Mouse (Mus musculus) hindlimb bud, embryonic 11.5 days (tissue): Measurements from ENCODE around the gene Klhl8.
"Not testable (repeated sequence)": the region's sequence is repeated elsewhere in the genome, so short reads cannot be mapped to it uniquely, and the experiment has no call there.

ENCODE experiments used
- DNase-seq: peaks from one replicate; pipeline ENCODE4 v3.0.0-alpha.2; 2012; ENCODE audit warnings: low read depth, low spot score; ENCODE audit errors: extremely low spot score

Klhl8 gene

GRCm38 (mm10) chr5:103910748-103911409 is at the start of gene Klhl8:
TSS of gene Klhl8 (minus strand) at chr5:103911259.
- no peak for DNase-seq

GRCm38 (mm10) chr5:103954638-103955037 is 43.6 kb upstream of the Klhl8 start:
- no peak for DNase-seq

GRCm38 (mm10) chr5:103953135-103954083 is 42.4 kb upstream of the Klhl8 start:
- DNase-seq = no peak

GRCm38 (mm10) chr5:103950138-103950537 is 39.1 kb upstream of the Klhl8 start:
- DNase-seq = not testable (repeated sequence)

- DNase-seq = no peak
These were observed 32.1 kb upstream of the Klhl8 start for GRCm38 (mm10) chr5:103943183-103943582.

GRCm38 (mm10) chr5:103939856-103940255 is 28.8 kb upstream of the Klhl8 start:
- DNase-seq = no peak

GRCm38 (mm10) chr5:103939350-103939652 is 28.2 kb upstream of the Klhl8 start:
- no peak for DNase-seq

GRCm38 (mm10) chr5:103938547-103939349 is 27.7 kb upstream of the Klhl8 start:
- DNase-seq = no peak

GRCm38 (mm10) chr5:103936906-103937589 is 26.0 kb upstream of the Klhl8 start:
- DNase-seq = no peak

GRCm38 (mm10) chr5:103931924-103932323 is 20.9 kb upstream of the Klhl8 start:
- not testable (repeated sequence) for DNase-seq

- DNase-seq = no peak
These were observed 19.5 kb upstream of the Klhl8 start for GRCm38 (mm10) chr5:103930511-103930910.

- DNase-seq = no peak
These were observed 17.1 kb upstream of the Klhl8 start for GRCm38 (mm10) chr5:103928196-103928550.

GRCm38 (mm10) chr5:103927429-103928195 is 16.6 kb upstream of the Klhl8 start:
- DNase-seq = peak; percentile 86

- DNase-seq = no peak
These were observed 15.3 kb upstream of the Klhl8 start for GRCm38 (mm10) chr5:103926398-103926797.

GRCm38 (mm10) chr5:103923755-103924154 is 12.7 kb upstream of the Klhl8 start:
- DNase-seq = no peak

GRCm38 (mm10) chr5:103923101-103923500 is 12.0 kb upstream of the Klhl8 start:
- no peak for DNase-seq

- no peak for DNase-seq
These were observed 11.4 kb upstream of the Klhl8 start for GRCm38 (mm10) chr5:103922436-103922835.

GRCm38 (mm10) chr5:103919497-103919896 is 8.4 kb upstream of the Klhl8 start:
- no peak for DNase-seq

GRCm38 (mm10) chr5:103918233-103918632 is 7.2 kb upstream of the Klhl8 start:
- DNase-seq = no peak

- DNase-seq = no peak
These were observed 6.4 kb upstream of the Klhl8 start for GRCm38 (mm10) chr5:103917357-103917895.
